Mouse (Mus musculus): ENCODE results near the gene Rab31. TPM values are rescaled to one million over a fixed set of nuclear protein-coding genes. Genes with fewer than 3 reads are reported as not detected.
A peak's percentile ranks its signal among the peaks of the same experiment; 100 is the strongest.

Rab31 gene
- total RNA-seq, 2 experiments from 2014 or later = 56.6 to 90.9 TPM

DNA sequence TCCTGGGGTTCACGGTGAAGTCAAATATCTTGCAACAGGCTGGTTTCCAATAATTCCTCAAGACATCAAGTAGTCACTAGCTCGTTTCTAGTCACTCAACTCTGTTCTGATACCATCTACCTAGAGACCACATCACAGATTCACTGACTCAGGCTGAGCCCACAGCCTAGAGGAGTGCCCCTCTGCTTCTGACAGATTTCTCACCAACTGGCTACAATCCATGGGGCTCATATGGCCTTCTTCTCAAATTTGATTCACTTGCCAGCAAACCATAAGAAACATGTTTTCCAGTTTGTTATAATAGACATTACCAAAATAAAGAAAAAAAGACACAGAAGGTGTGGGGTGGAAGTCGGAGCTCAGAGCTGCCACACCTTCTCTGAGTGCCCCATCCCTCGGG, 31.0 kb downstream of the Rab31 start:
- no peak for ATAC-seq (ENCODE audit: poor library complexity, severe bottlenecking)

DNA sequence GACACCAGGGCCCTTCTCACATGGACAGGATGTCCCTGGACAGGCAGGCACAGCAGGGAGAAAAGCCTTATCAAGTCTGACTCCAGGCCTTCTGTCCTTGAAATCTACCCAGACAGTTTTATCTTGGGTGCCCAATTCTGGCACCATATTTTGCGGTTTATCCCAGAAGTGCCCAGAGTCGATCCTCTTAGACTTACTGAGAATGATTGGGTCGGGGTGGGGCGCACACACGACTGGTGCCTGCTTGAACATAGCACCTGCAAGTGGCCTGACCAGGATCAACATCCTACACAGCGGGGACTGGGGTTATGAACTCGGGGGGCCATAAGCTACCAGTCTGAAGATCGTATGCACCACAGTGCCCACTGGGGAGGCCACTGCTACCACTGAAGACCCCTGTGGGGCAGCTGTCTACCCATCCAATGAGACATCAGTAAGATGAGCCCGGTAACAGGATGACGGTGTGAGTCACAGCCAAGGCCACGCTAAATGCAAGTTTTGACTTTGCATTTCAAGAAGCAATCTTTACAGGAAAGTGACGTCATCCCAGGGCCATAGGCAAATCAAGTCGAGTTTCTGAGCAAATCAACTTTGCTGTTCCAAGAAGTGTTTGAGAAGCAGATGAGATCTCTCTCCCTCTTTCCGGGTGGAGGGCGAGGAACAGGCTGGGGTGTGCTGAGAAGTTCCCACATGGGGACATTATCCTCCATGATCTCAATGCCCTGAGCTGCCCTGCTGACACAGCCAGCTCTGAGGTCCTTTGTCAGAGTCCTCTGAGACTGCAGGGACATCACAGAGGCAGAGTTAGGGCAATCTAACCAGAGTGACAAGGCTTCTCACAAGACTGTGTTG, 32.5 kb downstream of the Rab31 start:
- ATAC-seq (ENCODE audit: poor library complexity, severe bottlenecking) = no peak; the same call in 1 of the 2 replicates

- ATAC-seq (ENCODE audit: poor library complexity, severe bottlenecking) = peak; percentile 39
Measured at GRCm38 (mm10) chr17:65737622-65738021, 34.9 kb downstream of the Rab31 start.

- ATAC-seq (ENCODE audit: poor library complexity, severe bottlenecking) = peak; percentile 66
Measured at GRCm38 (mm10) chr17:65737175-65737574, 35.4 kb downstream of the Rab31 start.

GRCm38 (mm10) chr17:65735088-65735487, 37.5 kb downstream of the Rab31 start:
- peak; percentile 44 for ATAC-seq (ENCODE audit: poor library complexity, severe bottlenecking)

DNA sequence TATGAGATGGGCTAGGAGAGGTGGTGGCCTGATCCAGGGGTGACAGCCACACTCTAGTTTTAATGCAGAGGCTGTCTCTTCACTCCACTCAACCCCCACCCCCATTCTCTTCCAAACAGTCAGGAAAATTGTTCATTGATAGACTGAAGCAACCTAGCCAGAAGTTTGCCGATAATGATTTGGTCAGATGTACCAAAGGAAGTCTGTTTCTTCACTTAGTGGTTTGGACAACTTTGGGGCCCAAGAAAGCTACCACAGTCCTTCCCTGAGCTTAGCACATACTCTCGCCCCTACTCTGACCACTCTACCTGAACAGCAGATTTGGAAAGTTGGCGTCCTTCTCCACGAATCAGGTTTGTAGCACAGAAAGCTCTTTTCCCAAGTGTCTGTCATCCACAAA, 39.9 kb downstream of the Rab31 start:
- peak; percentile 11; the same call in 1 of the 2 replicates for ATAC-seq (ENCODE audit: poor library complexity, severe bottlenecking)

- no peak for ATAC-seq (ENCODE audit: poor library complexity, severe bottlenecking)
Measured at GRCm38 (mm10) chr17:65731710-65732109, 40.8 kb downstream of the Rab31 start.

- peak; percentile 63 for ATAC-seq (ENCODE audit: poor library complexity, severe bottlenecking)
Measured at GRCm38 (mm10) chr17:65729945-65730741, 42.4 kb downstream of the Rab31 start.

DNA sequence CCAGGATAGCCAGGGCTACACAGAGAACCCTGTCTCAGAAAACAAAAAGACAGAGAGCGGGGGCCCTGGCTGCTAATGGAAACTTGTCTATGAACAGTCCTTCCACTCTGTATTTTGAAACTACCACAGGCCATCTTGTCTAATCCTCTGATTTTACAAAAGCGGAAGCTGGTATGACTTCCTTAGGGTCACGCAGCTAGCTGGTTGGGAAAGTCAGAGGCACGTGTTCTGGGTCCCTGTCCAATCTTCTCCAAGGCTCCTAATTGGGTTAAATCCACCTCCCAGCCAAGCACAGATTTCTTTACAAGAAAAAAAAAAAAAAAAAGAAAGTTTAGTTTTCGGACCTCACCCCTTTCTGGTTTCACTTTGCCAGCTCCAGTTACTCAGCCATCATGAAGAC, 45.8 kb downstream of the Rab31 start:
- ATAC-seq (ENCODE audit: poor library complexity, severe bottlenecking) = peak; percentile 56

- no peak for ATAC-seq (ENCODE audit: poor library complexity, severe bottlenecking)
Measured at GRCm38 (mm10) chr17:65726274-65726673, 46.3 kb downstream of the Rab31 start.

- no peak for ATAC-seq (ENCODE audit: poor library complexity, severe bottlenecking)
Measured at GRCm38 (mm10) chr17:65725814-65726213, 46.7 kb downstream of the Rab31 start.

DNA sequence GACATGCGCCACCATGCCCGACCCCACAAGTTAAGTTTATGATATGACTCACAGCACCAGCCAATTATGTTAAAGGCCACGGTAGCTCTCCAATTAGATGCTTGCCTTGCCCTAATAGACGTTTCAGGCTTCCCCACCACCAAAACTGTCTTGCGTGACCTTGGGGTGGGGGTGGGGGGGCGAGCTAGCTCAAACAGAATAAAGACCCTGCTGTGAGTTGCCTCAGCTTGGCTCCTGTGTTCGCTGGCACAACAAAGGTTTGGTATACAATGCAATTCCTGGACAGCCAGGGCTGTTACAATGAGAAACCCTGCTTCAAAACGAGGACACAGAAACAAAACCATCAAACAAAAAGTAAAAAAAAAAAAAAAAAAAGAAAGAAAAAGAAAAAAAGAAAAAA, 47.2 kb downstream of the Rab31 start:
- no peak for ATAC-seq (ENCODE audit: poor library complexity, severe bottlenecking)

GRCm38 (mm10) chr17:65724254-65724653, 48.3 kb downstream of the Rab31 start:
- peak; percentile 87 for ATAC-seq (ENCODE audit: poor library complexity, severe bottlenecking)

DNA sequence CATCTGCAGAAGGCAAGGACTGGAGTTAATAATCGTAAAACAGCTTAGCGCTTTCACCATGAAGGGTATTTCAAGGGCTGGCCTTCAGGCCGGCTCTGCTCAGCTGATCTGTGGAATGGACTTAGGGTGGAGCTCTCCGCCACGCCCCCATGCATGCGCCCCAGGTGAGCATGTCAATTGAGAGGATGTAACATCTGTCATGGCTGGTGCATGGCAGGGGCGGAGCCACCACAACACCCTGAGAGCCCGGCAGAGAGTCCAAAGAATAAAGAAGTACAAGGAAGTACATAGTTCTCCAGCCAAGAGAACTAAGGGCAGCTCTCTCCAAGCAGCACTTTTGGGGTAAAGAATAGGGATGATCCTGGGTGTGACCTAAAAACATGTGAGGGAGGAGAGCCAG, 48.9 kb downstream of the Rab31 start:
- peak; percentile 19 for ATAC-seq (ENCODE audit: poor library complexity, severe bottlenecking)

GRCm38 (mm10) chr17:65721330-65721729, 51.2 kb downstream of the Rab31 start:
- no peak for ATAC-seq (ENCODE audit: poor library complexity, severe bottlenecking)

- no peak for ATAC-seq (ENCODE audit: poor library complexity, severe bottlenecking)
Measured at GRCm38 (mm10) chr17:65719826-65720225, 52.7 kb downstream of the Rab31 start.

DNA sequence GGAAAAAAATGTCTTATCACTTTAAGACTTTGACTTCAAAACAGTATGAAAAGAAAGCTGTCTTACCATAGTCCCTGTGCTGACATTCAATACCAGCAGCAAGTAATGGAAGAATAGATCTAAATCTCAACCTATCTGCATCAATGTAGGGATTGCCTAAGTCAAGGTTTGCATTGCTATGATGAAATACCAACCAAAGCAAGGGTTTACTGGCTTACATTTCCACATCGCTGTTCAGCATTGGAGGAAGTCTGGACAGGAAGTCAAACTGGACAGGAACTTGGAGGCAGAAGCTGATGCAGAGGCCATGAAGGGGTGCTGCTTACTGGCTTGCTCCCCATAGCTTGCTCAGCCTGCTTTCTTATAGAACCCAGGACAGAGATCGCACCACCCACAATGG, 54.0 kb downstream of the Rab31 start:
- ATAC-seq (ENCODE audit: poor library complexity, severe bottlenecking) = peak; percentile 97

- no peak for ATAC-seq (ENCODE audit: poor library complexity, severe bottlenecking)
Measured at GRCm38 (mm10) chr17:65717658-65718199, 54.8 kb downstream of the Rab31 start.

DNA sequence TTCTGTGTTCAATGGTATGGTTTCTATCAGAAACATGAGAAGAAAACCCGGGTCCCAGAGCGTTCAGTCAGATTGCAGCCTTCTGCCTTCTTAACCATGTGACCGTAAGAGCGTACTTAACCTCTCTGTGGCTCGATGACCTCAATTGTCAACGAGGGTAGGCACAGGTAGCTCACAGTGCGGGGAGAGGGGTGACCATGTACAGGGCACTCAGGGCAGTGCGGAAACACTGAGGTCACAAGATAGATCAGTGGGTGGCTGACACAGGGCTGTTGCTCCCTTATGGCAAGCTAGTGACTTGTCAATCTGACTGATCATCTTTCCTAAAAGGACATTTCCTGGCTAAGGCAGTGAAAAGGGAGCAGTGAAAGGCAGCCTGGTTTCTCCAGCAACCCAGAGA, 58.5 kb downstream of the Rab31 start:
- ATAC-seq (ENCODE audit: poor library complexity, severe bottlenecking) = no peak

GRCm38 (mm10) chr17:65712861-65713535, 59.6 kb downstream of the Rab31 start:
- no peak for ATAC-seq (ENCODE audit: poor library complexity, severe bottlenecking)

DNA sequence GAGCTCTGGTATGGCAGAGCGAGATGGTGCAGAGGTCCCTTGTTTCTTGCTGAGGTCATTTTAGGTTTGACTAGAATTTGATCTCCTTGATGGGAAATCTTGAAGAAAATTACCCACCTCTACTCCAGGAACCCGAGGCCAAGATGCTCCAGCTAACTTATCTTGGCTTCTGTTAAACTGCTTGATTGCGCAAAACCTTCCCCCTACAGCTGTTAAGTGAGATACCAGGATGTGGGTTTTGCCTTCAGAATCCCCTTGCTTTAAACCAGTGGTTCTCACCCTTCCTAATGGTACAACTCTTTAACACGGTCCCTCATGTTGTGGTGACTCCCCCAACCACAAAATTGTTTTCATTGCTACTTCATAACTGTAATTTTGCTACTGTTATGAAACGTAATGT, 60.8 kb downstream of the Rab31 start:
- no peak for ATAC-seq (ENCODE audit: poor library complexity, severe bottlenecking)

All from megakaryocyte, adult 5-6 weeks (primary cell).